Mouse (Mus musculus): Measurements from ENCODE around the gene Pdlim7.

Gene Pdlim7

DNA sequence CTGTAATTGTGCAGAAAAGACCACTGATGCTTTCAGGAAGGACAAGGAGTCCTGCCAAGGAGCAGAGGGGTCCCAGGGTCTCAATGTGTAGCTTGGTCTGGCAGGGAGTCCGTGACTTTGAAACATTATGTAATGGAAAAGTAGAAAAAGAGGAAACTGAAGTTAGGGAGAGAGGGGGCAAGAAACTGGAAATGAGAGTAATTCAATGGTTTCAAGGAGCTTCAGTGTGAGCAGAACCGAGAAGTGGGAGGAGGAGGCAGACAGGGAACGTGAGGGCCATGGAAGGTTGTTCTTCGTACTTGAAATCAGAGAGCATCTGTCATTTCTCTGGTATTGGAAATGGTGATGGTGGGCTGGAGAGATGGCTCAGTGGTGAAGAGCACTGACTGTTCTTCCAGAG, 6.1 kb upstream of the Pdlim7 start:
- no peak for DNase-seq (ENCODE audit: low read depth, low spot score)

DNA sequence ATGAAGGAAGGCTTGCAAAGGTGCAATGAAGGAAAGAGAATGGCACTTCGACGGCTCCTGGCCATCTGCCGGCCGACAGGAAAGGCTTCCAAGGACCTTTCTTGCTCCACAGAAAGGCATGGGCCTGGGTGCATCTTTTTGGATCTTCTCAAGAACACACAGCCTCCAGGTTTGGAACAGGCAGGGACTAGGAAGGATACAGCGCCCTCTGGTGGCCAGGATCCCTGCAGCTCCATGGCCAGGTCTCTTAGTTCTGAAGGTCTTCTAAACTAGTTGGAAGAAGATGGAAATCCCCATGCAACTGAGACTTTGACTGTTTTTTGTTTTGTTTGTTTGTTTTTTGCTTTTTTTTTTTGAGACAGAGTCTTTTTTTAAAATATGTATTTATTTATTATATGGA, 3.5 kb upstream of the Pdlim7 start:
- DNase-seq (ENCODE audit: low read depth, low spot score), result peak; percentile 72

DNA sequence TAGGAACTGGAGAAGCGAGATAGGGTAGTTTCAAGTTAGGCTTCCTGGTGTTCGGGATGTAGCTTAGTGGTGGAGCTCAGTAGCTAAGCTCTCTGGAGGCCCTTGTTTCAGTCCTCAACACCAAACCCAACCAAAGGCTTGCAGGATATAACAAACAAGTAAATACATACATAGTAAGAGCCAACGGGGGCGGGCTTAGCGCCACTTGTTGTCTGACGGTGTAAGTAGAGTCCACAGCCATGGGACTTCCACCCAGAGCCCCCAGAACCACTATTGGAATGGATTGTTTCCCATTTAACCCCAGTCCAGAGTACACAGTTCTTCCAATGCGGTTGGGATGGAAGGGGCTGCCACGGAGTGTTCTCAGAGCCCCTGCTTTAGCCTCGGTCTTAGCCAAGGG, 352 bp upstream of the Pdlim7 start:
- no peak for DNase-seq (ENCODE audit: low read depth, low spot score)

DNA sequence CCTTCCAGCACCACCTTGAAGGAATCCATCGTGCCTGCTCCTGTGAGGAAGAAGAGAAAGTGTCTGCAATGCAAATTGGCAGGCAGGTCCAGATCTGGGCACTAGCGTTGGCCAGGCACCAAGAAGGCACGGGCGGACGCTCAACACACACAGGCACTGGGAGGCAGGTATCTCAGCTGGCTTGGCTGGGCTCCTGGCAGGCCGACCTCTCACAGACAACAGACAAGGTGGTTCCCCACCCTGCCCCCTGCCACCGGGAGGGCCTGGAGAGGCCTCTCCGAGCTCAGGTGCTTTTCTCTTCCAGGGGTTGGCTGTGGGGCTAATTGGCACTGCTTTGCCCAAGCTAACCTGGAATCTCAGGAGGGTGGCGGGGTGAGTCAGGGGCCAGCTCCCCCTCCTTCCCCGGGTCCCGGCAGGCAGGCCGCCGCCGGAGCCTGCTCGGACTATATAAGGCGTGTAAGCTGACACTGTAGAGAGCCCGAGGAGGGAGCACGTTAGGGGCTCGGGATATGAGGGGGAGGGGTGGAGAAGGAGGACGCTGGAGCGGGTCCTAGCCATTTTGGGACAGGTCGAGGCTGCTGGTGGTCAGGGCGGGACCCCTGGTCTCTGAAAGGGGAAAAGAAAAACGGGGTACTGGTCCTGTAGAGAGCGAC, 971 bp downstream of the Pdlim7 start:
- DNase-seq (ENCODE audit: low read depth, low spot score), result no peak

DNA sequence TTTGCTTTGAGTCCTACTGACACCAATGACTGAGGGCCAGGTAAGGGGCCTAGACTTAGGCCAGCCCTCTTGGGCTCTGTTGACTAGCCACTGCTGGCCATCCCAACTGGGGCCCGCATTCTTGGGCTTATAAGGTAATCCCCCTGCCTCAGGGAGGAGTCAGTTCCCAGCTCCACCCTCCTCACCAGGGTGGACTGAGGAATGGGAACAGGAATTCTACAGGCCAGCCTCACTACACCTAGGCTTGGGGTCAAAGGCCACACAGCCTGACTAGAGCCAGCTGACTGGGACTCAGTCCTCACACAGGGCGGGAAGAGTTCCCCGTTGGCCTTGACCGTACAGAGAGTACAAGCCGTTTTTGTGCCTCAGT, 2.0 kb downstream of the Pdlim7 start:
- no peak for DNase-seq (ENCODE audit: low read depth, low spot score)

DNA sequence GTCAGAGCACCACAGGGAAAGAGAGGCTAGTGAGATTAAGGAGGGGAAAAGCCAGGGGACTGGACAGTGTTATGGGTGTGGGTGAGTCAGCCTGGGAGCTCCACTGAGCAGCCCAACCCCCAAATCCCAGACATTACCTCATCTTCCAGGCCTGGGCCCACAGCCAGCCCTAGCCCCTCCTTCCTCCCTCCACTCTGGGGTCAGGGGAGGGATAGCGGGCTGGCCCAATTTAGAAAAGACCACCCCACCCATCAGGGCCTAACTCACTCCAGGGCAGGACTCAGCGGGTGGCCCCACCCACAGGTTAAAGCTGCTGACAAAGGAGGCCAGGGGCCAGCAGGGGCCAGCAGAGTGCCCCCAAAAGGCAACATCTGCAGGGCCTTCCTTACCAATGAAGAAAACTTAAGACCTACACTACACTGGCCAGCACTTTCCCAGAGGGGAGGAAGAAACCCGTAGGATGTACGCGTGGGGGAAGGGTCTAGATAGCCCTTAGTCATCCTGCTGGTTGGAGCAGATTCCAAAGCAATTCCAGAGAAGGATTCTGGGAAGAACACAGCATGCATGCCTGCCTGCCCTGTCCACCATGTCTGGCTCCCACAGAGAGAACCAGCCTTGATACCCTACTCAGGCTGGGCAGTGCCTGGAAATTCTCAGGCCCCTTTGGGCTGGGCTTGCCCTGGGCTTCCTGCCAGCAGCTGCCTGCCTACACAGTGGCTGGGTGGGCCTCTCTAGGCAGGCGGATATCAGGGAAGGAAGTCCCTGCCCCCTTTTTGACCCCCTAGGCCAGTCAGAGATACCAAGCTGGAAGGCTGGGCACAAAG, 2.6 kb downstream of the Pdlim7 start:
- no peak for DNase-seq (ENCODE audit: low read depth, low spot score)

DNA sequence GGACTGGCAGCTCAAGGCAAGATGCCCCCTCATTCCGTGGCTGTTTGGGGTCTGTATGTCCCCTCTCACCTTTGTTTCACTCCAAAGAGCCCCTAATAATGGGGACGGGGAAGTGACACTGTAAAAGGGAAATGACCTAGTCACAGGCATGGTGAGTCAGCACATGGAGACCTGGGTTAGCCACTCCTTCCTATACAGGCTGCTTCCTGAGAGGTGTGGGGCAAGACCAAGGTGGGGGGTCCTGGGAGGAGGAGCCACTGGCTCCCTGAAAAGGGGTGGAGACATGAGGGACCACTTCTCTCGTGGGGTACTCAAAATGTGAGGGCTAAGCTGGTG, 3.2 kb downstream of the Pdlim7 start:
- no peak for DNase-seq (ENCODE audit: low read depth, low spot score)

DNA sequence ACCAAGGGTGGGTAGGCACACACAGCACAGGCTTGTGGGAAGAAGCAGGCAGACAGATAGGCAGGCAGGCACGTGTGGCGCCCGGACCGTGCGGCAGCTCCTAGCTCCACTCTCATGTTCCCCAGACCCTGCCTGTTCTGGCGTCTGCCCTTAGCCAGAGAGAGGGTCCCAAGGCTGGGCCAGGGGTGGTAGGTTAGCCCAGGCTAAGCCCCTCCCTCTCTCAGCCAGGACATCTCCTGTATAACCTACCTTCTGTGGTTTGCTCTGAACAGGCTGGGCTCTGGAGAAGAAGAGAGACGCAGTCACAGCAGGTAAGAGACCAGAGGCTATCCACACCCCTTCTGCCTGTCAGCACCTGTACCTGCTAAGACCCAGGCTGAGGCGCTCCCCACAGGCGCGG, 4.9 kb downstream of the Pdlim7 start:
- no peak for DNase-seq (ENCODE audit: low read depth, low spot score)

DNA sequence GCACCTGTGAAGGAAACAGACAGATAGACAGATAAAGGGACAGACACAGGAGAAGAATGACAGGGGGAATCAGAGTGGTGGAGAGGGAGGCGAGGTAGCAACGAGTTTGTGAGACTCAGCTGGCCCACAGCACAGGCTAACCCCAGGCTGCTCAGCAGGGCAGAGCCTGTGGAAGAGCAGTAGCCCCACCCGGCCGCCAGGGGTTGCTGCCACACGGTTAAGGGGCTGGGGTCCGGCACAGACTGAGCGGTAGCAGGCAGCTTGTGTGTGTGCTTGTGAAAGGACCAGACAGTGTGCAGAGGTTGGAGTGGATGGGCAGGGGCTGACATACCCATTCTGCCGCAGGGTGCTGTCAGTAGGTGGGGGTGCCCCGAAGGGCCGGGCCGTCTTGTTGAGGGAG, 5.6 kb downstream of the Pdlim7 start:
- DNase-seq (ENCODE audit: low read depth, low spot score), result no peak

DNA sequence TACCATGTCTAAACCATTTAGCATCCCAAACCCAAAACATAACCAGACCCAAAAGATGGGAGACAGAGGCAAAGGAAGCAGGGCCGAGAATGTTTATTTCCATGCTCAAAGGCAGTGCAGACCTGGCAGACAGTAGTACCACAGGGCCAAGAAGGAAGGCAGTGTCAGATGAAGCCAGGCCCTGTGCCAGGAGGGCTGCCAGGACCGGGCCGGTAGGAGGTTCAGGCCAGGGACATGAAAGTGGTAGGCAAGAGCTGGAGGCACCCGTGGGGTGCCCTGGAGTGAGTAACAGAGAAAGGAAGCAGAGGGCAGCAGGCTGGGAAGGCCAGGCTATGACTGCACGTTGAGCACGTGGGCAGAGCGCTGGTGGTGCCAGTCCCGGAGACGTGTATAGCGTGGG, 6.8 kb downstream of the Pdlim7 start:
- no peak for DNase-seq (ENCODE audit: low read depth, low spot score)

DNA sequence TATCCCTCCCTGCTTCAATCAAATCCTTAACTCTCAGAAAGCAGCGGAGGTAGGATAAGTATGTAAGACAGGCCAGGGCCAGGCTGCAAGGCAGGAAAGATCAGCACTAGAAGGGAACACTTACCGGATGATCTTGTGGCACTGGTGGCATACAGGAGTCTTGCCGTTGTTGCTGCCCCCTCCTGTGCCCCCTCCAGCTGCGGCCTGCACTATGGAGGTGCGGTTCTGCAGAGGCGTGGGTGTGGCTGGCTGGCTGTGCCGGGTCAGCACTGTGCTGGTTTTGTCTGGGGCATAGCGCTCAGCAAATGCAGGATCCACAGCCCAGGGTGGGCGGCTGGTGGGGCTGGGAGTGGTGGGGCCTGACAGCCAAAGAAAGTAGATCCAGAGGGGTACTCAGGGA, 7.7 kb downstream of the Pdlim7 start:
- DNase-seq (ENCODE audit: low read depth, low spot score), result no peak

DNA sequence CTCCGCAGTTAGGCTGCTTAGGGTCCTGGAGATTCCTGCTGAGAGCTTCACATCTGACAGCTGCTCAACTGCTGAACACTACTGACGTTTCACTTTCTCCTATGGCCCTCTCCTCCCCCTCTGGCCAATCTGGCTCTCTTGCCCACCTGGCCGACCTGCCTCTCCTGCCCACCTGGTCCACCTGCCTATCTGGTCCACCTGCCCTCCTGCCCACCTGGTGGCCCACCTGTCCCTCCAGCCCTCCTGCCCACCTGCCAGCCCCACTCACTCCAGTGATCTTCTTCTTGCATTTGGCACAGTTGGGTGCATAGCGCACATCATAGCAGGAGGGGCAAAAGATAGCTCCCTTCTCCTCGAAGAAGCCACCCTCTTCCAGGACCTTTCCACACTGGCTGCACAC, 9.1 kb downstream of the Pdlim7 start:
- no peak for DNase-seq (ENCODE audit: low read depth, low spot score)

DNA sequence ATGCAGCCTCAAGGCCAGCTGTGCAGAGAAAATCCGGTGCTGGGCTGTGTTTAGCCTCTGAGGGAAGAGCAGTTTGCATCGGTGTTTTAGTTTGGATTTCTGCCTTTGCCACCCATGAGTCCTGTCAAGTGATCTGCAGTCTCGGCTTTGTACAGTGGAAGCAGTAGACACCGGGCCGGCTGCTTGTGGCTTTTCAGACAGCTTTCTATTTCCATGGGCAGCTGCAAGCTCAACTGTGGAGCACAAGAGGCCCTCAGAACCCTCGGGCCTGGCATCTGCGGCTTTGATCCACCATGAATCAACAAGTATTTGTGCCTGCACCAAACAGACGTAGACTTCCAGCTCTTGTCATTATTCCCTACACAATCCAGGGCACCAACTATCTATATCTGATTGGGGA, 11.1 kb downstream of the Pdlim7 start:
- no peak for DNase-seq (ENCODE audit: low read depth, low spot score)

DNA sequence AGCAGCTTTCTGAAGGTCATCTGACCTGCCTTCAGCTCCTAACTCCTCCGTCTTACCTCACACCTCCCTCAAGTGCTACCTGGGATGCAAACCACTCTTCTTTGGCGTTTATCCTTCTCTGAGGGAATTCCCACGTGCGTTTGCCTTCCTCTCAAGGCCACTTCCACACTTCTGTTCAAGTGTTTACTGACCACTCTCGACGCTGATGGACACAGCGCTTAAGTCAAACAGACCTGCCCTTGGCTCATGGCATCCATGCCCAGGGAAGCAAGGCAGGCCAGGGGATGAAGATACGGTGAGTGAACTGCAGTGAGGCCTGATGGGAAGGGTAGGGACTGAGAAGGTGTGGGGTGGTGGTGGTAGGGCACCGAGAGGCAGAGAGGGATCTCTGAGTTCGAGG, 12.9 kb downstream of the Pdlim7 start:
- no peak for DNase-seq (ENCODE audit: low read depth, low spot score)

DNA sequence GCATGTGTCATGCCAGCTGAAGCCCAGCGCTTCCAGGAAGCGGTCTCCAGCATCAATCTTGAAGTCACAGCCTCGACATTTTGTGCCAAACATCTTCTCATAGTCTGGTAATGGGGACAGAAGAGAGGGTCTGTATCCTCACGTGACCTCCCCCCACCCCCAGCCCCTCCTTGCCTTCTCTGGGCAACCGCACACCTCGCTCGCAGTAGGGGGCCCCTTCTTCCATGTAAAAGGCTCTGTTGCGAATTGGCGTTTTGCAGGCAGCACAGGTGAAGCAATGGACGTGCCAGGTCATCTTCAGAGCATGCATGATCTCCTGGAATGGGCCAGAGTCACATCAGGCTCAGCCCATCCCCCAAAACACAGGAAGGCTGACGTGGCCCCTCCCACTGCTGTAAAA, 14.6 kb downstream of the Pdlim7 start:
- DNase-seq (ENCODE audit: low read depth, low spot score), result no peak

DNA sequence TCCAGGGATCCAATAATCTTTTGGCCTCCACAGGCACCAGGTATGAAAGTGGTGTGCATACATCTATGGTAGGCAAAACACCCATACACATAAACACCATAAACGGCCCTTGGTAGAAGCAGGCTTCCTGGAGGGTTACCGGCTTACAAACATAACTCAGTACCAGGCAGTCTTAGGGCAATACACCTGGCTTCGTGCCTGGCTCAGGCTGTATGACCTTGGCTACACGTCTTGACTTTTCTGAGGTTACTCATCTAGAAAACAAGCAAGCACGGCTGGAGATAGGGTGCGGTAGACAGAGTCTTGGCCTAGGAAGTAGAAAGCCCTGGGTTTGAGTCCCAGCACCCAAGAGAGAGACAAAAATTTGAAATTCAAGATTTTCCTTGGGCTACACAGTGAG, 16.8 kb downstream of the Pdlim7 start:
- no peak for DNase-seq (ENCODE audit: low read depth, low spot score)

DNA sequence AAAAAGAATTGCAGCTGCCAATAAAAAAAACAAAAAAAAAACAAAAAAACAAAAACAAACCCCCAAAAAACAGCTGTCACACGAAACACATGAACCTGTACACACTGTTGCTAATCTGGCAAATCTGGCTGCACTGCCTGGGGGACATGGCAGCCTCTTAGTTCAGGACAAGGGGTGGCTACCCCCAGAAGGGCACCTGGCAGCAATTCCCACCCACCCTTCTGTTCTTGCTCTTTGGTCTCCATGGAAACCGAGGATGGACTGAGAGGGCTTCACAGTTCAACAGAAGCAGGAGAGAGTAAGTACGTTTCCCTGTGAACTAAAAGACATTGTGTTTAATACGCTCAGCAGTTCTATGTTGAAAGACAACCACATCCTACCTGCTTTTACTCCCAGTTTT, 17.8 kb downstream of the Pdlim7 start:
- DNase-seq (ENCODE audit: low read depth, low spot score), result no peak

DNA sequence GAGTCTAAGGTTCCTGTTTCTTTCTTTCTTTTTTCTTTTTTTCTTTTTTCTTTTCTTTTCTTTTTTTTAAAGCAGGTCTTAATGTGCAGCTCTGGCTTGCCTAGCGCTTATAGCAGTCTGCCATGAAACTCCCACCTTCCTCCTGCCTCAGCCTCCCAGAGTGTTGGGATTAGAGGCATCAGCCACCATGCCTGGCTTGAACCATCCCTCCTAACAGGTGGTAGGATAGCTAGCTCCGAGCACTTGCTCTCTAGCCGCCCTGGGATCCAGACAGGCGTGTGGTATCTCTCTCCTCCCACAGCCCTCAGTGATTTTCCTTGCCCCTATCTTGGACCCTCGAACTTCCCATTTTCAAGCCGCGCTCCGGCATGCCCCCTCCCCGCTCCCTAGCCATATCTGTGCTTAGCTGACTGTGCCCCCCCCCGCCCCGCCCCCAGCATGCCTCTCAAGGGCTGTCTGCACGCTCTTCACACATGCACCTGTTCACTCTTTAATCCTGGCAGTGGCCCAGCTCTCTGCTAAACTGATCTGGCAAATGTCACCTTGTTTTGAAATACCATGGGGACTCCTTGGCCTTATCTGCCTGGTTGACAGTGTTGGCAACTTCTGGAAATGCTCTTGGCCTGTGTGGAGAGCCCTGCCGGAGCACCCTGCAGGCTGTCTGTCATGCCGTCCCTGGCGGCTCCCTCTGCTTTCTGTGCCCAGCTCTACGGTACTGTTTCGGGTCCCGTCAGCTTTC, 18.4 kb downstream of the Pdlim7 start:
- no peak for DNase-seq (ENCODE audit: low read depth, low spot score)

DNA sequence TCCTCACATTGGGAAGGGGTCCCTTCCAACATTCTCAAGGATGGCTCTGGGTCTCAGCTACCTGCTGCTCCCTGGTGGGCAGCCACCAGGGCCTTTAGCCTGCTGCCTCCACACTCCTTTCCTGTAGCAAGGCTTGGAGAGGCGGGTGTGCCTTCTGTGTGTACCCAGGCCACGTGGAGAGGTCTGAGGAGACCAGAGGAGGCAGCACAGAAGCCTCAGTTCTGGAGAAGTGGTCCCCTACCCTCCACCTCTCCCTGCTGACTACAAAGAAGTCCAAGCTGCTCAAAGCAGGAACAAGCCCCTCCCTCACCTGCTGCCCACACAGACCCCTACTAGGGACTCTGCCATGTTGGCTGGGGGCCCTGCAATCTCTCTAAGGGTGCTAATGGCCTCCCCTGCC, 19.2 kb downstream of the Pdlim7 start:
- DNase-seq (ENCODE audit: low read depth, low spot score), result no peak

DNA sequence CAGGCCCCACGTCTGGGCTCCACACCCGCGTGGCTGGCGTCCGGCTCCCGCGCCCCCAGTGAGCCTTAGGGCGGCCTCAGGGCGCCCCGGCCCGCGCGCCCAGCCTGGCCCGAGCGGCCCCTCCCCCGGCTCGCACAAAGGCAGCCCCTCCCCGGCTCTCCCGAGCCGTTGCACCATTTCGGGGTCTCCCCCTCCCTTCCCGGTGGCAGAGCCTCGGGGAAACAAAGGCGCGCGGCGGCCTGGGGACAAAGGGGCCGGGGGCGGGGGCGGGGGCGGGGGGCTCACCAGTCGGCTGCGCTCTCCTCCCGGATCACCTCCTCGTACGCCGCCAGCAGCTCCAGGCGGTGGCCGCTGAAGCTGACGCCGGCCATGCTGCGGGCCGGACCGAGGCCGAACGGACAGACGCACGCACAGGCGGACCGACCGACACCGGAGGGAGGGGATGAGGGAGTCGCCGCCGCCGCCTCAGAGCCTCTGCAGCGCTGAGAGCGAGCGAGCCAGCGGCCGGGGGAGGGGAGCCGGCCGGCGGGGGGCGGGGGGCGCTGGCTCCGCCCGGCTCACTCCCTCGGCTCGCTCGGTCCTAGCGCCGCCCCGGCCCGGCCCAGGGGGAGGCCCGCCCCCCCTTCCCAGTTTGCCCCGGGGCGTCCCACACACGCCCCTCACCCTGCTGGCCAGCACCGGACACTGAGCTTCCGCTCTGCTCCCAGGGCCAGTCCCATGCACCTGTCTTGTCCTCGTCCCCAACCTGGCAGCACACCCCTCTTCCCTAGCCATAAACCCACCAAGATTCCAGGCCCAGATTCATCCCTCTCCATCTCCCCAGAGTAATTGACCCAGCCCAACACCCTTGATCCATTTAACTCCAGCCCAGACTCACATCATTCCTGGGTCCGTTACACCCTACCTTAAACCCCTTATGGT, 25.6 kb downstream of the Pdlim7 start, which contains the start of gene Dbn1:
Gene Dbn1, minus strand, starts transcription at position 534 of the 921 bp plus-strand sequence.
- DNase-seq (ENCODE audit: low read depth, low spot score), result no peak

DNA sequence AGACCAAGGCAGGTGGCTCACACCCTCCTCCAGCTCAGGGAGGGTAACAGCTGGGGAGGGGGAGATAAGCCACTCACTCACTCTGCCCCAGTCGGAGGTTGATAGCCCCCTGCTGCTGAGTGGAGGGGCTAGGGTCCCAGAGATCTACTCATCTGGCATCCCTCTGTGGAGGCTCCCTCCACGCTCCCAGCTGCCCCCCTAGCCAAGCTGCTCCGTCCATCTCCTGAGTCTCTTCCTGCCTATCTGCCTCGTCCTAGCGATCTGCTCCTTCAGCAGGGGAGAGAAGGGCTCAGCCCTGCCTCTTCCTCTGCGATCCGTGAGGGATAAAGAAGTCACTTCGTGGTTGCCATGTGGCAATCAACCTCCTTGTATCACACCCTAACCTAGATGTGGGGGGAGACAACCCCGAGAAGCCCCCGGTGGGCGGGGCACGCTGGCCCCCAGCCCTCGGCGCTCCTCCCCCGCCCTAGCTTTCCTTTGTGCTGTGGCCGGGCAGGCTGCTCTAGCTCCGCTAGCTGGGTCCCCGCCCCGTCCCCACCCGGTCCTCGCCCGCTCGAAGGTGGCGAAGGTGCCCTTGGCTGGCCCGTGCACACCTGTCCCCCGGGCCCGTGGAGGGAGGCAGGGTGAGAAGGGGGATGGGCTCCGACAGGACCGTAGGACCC, 26.4 kb downstream of the Pdlim7 start:
- DNase-seq (ENCODE audit: low read depth, low spot score), result no peak
